ENCODE assay signal across 24 mouse cellular contexts in genomic region chr1:155499735-155500134, GRCm38 (mm10).
"Had no signal": no experiment of that assay in that cellular context is flagged by ENCODE, and none has a peak within 500 bp of the region (broad histone marks: within the 10 kb centered on the region; RNA-seq: fewer than 3 reads in every experiment).

No protein-coding gene starts in this region.

- H3K27ac ChIP-seq: gastrocnemius, adult 2 months; heart, embryonic 10.5 days; hindbrain, embryonic 10.5 days; hindbrain, embryonic 12.5 days; hindbrain, embryonic 14.5 days; layer of hippocampus, adult 2 months; left cerebral cortex, adult 2 months; limb, embryonic 10.5 days; limb, embryonic 12.5 days had no signal

- ATAC-seq: hindbrain, embryonic 16.5 days; inflammation-experienced regulatory T-cells, adult 6 months; intestine, embryonic 16.5 days had no signal

- H3K9me3 ChIP-seq: heart, embryonic 10.5 days; heart, embryonic 12.5 days; hindbrain, embryonic 10.5 days; hindbrain, embryonic 12.5 days; limb, embryonic 10.5 days; limb, embryonic 12.5 days had no signal

- H3K4me3 ChIP-seq: gastrocnemius, adult 2 months; heart, embryonic 10.5 days; heart, embryonic 12.5 days; hindbrain, embryonic 10.5 days; hindbrain, embryonic 12.5 days; layer of hippocampus, adult 2 months; left cerebral cortex, adult 2 months; limb, embryonic 10.5 days; limb, embryonic 12.5 days had no signal

- H3K36me3 ChIP-seq: heart, embryonic 10.5 days; heart, embryonic 12.5 days; hindbrain, embryonic 10.5 days; hindbrain, embryonic 12.5 days; limb, embryonic 10.5 days; limb, embryonic 12.5 days had no signal

- H3K4me2 ChIP-seq: heart, embryonic 12.5 days; hindbrain, embryonic 12.5 days; hindbrain, embryonic 14.5 days; limb, embryonic 12.5 days had no signal

- H3K27me3 ChIP-seq: heart, embryonic 12.5 days; hindbrain, embryonic 12.5 days; limb, embryonic 12.5 days had no signal

- H3K4me1 ChIP-seq: hindbrain, embryonic 12.5 days had no signal

- DNase-seq: gastrocnemius, adult 2 months; gastrocnemius, postnatal 10 days; gastrocnemius, postnatal 25 days; heart, adult 18-20 months; heart, postnatal 10 days; heart, postnatal 4 days; kidney, adult 18-20 months; kidney, adult 8-10 months; kidney, postnatal 10 days; kidney, postnatal 25 days; kidney, postnatal 4 days; liver had no signal

- H3K9ac ChIP-seq: heart, embryonic 12.5 days; hindbrain, embryonic 12.5 days; hindbrain, embryonic 14.5 days; limb, embryonic 12.5 days had no signal
